Mouse (Mus musculus) MEL (cell line): Measurements from ENCODE around the gene P2ry6. TPM values are rescaled to one million over a fixed set of nuclear protein-coding genes. Genes with fewer than 3 reads are reported as not detected.

Experiments
- DNase-seq: peaks from one replicate; pipeline ENCODE4 v3.0.0; 2011; ENCODE audit warnings: low read depth, low spot score
- H3K27ac ChIP-seq: 2 replicates; pipeline ENCODE4 v1.5.1; 2012; ENCODE audit warnings: low read depth, mild to moderate bottlenecking, control low read depth, low read length, moderate library complexity; ENCODE audit not compliant: control insufficient read depth
- H3K27me3 ChIP-seq, 2 experiments: fragments of 150-350 bp in 1 of 2; sonication (generic) in 1 of 2; 2 replicates each; pipeline ENCODE4 v1.6.1; 2012; ENCODE audit warnings: low read length in 2 of 2, mild to moderate bottlenecking in 2 of 2, improper control_type of control experiment in 1 of 2, moderate library complexity in 1 of 2; ENCODE audit not compliant: insufficient read depth in 2 of 2, control insufficient read depth in 1 of 2
- H3K36me3 ChIP-seq, 2 experiments: 2 replicates each; pipeline ENCODE4 v1.6.1; 2012 to 2014; ENCODE audit warnings: low read length in 2 of 2, improper control_type of control experiment in 1 of 2, inconsistent platforms in 1 of 2, mild to moderate bottlenecking in 1 of 2; ENCODE audit not compliant: insufficient read depth in 2 of 2, control insufficient read depth in 1 of 2
- H3K4me1 ChIP-seq, 2 experiments: fragments of 150-350 bp in 1 of 2; sonication (generic) in 1 of 2; 2 replicates each; pipeline ENCODE4 v1.6.1; 2012; ENCODE audit warnings: low read length in 2 of 2, improper control_type of control experiment in 1 of 2, mild to moderate bottlenecking in 1 of 2; ENCODE audit not compliant: insufficient read depth in 2 of 2, control insufficient read depth in 1 of 2
- H3K4me3 ChIP-seq, 2 experiments: fragments of 150-350 bp in 1 of 2; sonication (generic) in 1 of 2; 2 replicates each; pipeline ENCODE4 v1.5.1; 2012; ENCODE audit warnings: low read depth in 2 of 2, low read length in 2 of 2, mild to moderate bottlenecking in 2 of 2, moderate library complexity in 2 of 2, control low read depth in 1 of 2, improper control_type of control experiment in 1 of 2; ENCODE audit not compliant: control insufficient read depth in 1 of 2, insufficient read depth in 1 of 2
- H3K79me2 ChIP-seq: 2 replicates; pipeline ENCODE4 v1.6.1; 2012; ENCODE audit warnings: mild to moderate bottlenecking, low read length, moderate library complexity; ENCODE audit not compliant: control insufficient read depth, poor library complexity, insufficient read depth
- H3K9ac ChIP-seq: 2 replicates; pipeline ENCODE4 v1.6.1; 2012; ENCODE audit warnings: low read depth, mild to moderate bottlenecking, control low read depth, low read length, moderate library complexity; ENCODE audit not compliant: control insufficient read depth, poor library complexity, severe bottlenecking
- H3K9me3 ChIP-seq: fragments of 150-350 bp; sonication (generic); replicated peaks from 2 replicates; pipeline ENCODE4 v1.6.1; 2012; ENCODE audit warnings: mild to moderate bottlenecking, low read length, improper control_type of control experiment, moderate library complexity; ENCODE audit not compliant: insufficient read depth
- CTCF ChIP-seq, 3 experiments: IDR thresholded peaks in 2 of 3; conservative IDR thresholded peaks in 1 of 3; 2 replicates each; pipeline ENCODE4 v1.5.1; 2011 to 2012; ENCODE audit warnings: low read length in 3 of 3, low read depth in 2 of 3, mild to moderate bottlenecking in 2 of 3, improper control_type of control experiment in 1 of 3, inconsistent platforms in 1 of 3, mixed read lengths in 1 of 3, moderate library complexity in 1 of 3; ENCODE audit not compliant: control insufficient read depth in 1 of 3, insufficient read depth in 1 of 3, poor library complexity in 1 of 3, severe bottlenecking in 1 of 3
- ELF1 ChIP-seq: IDR thresholded peaks from 2 replicates; pipeline ENCODE4 v1.6.1; 2014; ENCODE audit warnings: low read depth, mild to moderate bottlenecking, inconsistent platforms, low read length, improper control_type of control experiment, moderate library complexity
- EP300 ChIP-seq, 2 experiments: IDR thresholded peaks; 2 replicates each; pipeline ENCODE4 v1.6.1; 2011; ENCODE audit warnings: improper control_type of control experiment in 2 of 2, low read length in 2 of 2, low read depth in 1 of 2, mild to moderate bottlenecking in 1 of 2
- ETS1 ChIP-seq: IDR thresholded peaks from 2 replicates; pipeline ENCODE4 v1.6.1; 2012; ENCODE audit warnings: low read depth, mild to moderate bottlenecking, inconsistent platforms, low read length, improper control_type of control experiment, moderate library complexity
- GABPA ChIP-seq: IDR thresholded peaks from 2 replicates; pipeline ENCODE4 v1.6.1; 2012; ENCODE audit warnings: low read depth, mild to moderate bottlenecking, inconsistent platforms, low read length, improper control_type of control experiment, moderate library complexity
- GATA1 ChIP-seq: IDR thresholded peaks from 2 replicates; pipeline ENCODE4 v1.6.1; 2011; ENCODE audit warnings: low read depth, low read length, improper control_type of control experiment
- MAX ChIP-seq: IDR thresholded peaks from 2 replicates; pipeline ENCODE4 v1.6.1; 2011; ENCODE audit warnings: low read length, improper control_type of control experiment
- MAZ ChIP-seq: IDR thresholded peaks from 2 replicates; pipeline ENCODE4 v1.6.1; 2012; ENCODE audit warnings: low read depth, mild to moderate bottlenecking, inconsistent platforms, low read length, improper control_type of control experiment
- MEF2A ChIP-seq: IDR thresholded peaks from 2 replicates; pipeline ENCODE4 v1.6.1; 2014; ENCODE audit warnings: low read depth, mild to moderate bottlenecking, inconsistent platforms, low read length, improper control_type of control experiment; ENCODE audit not compliant: poor library complexity, insufficient replicate concordance, severe bottlenecking; ENCODE audit errors: extremely low read depth
- MXI1 ChIP-seq: IDR thresholded peaks from 2 replicates; pipeline ENCODE4 v1.6.1; 2011; ENCODE audit warnings: mild to moderate bottlenecking, low read depth, low read length, improper control_type of control experiment
- NRF1 ChIP-seq: IDR thresholded peaks from 2 replicates; pipeline ENCODE4 v1.6.1; 2014; ENCODE audit warnings: low read depth, mild to moderate bottlenecking, inconsistent platforms, low read length, improper control_type of control experiment, moderate library complexity; ENCODE audit not compliant: poor library complexity, insufficient read depth, severe bottlenecking
- POLR2AphosphoS2 ChIP-seq: IDR thresholded peaks from 2 replicates; pipeline ENCODE4 v1.6.1; 2011; ENCODE audit warnings: low read length, improper control_type of control experiment
- POLR2AphosphoS5 ChIP-seq: IDR thresholded peaks from 2 replicates; pipeline ENCODE4 v1.6.1; 2012; ENCODE audit warnings: low read depth, borderline replicate concordance, mild to moderate bottlenecking, inconsistent platforms, low read length, moderate library complexity, mixed read lengths
- RCOR1 ChIP-seq: IDR thresholded peaks from 2 replicates; pipeline ENCODE4 v1.6.1; 2012; ENCODE audit warnings: low read depth, mild to moderate bottlenecking, inconsistent platforms, low read length, improper control_type of control experiment
- SMC3 ChIP-seq: IDR thresholded peaks from 2 replicates; pipeline ENCODE4 v1.6.1; 2011; ENCODE audit warnings: low read depth, low read length, improper control_type of control experiment
- TBP ChIP-seq: IDR thresholded peaks from 2 replicates; pipeline ENCODE4 v1.8.0; 2011; ENCODE audit warnings: low read depth, low read length, improper control_type of control experiment
- TCF12 ChIP-seq: IDR thresholded peaks from 2 replicates; pipeline ENCODE4 v1.6.1; 2014; ENCODE audit warnings: low read depth, mild to moderate bottlenecking, inconsistent platforms, low read length, improper control_type of control experiment, moderate library complexity
- UBTF ChIP-seq: IDR thresholded peaks from 2 replicates; pipeline ENCODE4 v1.6.1; 2012; ENCODE audit warnings: low read depth, mild to moderate bottlenecking, inconsistent platforms, low read length, improper control_type of control experiment, moderate library complexity, borderline replicate concordance; ENCODE audit not compliant: insufficient read depth
- USF1 ChIP-seq: IDR thresholded peaks from 2 replicates; pipeline ENCODE4 v1.6.1; 2014; ENCODE audit warnings: low read depth, mild to moderate bottlenecking, inconsistent platforms, low read length, improper control_type of control experiment, moderate library complexity
- ZC3H11A ChIP-seq: IDR thresholded peaks from 2 replicates; pipeline ENCODE4 v1.6.1; 2012; ENCODE audit warnings: low read depth, mild to moderate bottlenecking, inconsistent platforms, low read length, improper control_type of control experiment
- ZKSCAN1 ChIP-seq: IDR thresholded peaks from 2 replicates; pipeline ENCODE4 v1.6.1; 2012; ENCODE audit warnings: low read depth, mild to moderate bottlenecking, inconsistent platforms, low read length, improper control_type of control experiment, moderate library complexity
- ZMIZ1 ChIP-seq: IDR thresholded peaks from 2 replicates; pipeline ENCODE4 v1.6.1; 2012; ENCODE audit warnings: low read depth, mild to moderate bottlenecking, inconsistent platforms, low read length, improper control_type of control experiment, moderate library complexity
- ZNF384 ChIP-seq: IDR thresholded peaks from 2 replicates; pipeline ENCODE4 v1.6.1; 2012; ENCODE audit warnings: low read depth, mild to moderate bottlenecking, inconsistent platforms, low read length, improper control_type of control experiment
- polyA plus RNA-seq, 2 experiments: library from polyadenylated mRNA; stranded (reverse) in 1 of 2; unstranded in 1 of 2; fragments of >175 nt in 1 of 2; fragments of >200 nt in 1 of 2; gene quantifications; 2 replicates each; pipeline versions ENCODE4 v1.2.1 to v1.2.4; 2012; ENCODE audit warnings: low replicate concordance in 2 of 2, low read depth in 1 of 2; ENCODE audit not compliant: insufficient read length in 2 of 2, insufficient read depth in 1 of 2, missing spikeins in 1 of 2
- total RNA-seq: library from RNA; depleted of rRNA; stranded (reverse); fragments of 300-350 nt; gene quantifications from 2 replicates; pipeline ENCODE4 v1.2.3, GENCODE M21; 2012

The P2ry6 gene
- total and polyA plus RNA-seq, 3 experiments: not detected

GRCm38 (mm10) chr7:100924200-100924599 is 50.2 kb downstream of the P2ry6 start:
- Histone ChIP-seq H3K79me2 (no peaks in the 10 kb centered on the region), H3K4me3 (no peak overlapping the region), H3K36me3 (no peaks in the 10 kb centered on the region), H3K27me3 (peaks cover 8 to 15% of the 10 kb centered on the region in 2 experiments), H3K27ac (no peak overlapping the region), H3K4me1 (no peaks in the 10 kb centered on the region), H3K9me3 (no peaks in the 10 kb centered on the region), H3K9ac (no peak overlapping the region)
- DNase-seq: no peak
- no peak for TF ChIP-seq UBTF
- TF ChIP-seq ZKSCAN1: no peak

GRCm38 (mm10) chr7:100922907-100923306 is 51.5 kb downstream of the P2ry6 start:
- H3K36me3 ChIP-seq: no peaks in the 10 kb centered on the region
- TF ChIP-seq GABPA (no peak), ELF1 (no peak), GATA1 (no peak), CTCF (IDR thresholded peaks at IDR 0.05 in 2 of 3, conservative IDR thresholded peaks at IDR 0.05 in 1 of 3; ENCODE audit: control insufficient read depth in 1 of 3, insufficient read depth in 1 of 3, low read depth in 2 of 3, low read length in 3 of 3, poor library complexity in 1 of 3, severe bottlenecking in 1 of 3) (no peak)
- peaks cover 8 to 9% of the 10 kb centered on the region in 2 experiments for H3K27me3 ChIP-seq
- no peaks in the 10 kb centered on the region for H3K79me2 ChIP-seq
- H3K9ac ChIP-seq: no peak overlapping the region
- no peak overlapping the region for H3K27ac ChIP-seq
- no peaks in the 10 kb centered on the region for H3K4me1 ChIP-seq
- H3K4me3 ChIP-seq: no peak overlapping the region
- no peak for DNase-seq
- H3K9me3 ChIP-seq: no peaks in the 10 kb centered on the region

- TF ChIP-seq NRF1 (no peak), MXI1 (no peak), USF1 (no peak), GATA1 (no peak), POLR2AphosphoS2 (no peak), ZC3H11A (no peak), GABPA (no peak), TBP (no peak), MAZ (no peak), RCOR1 (no peak), ZNF384 (no peak), ZMIZ1 (no peak), MAX (no peak), POLR2AphosphoS5 (no peak), EP300 (IDR thresholded peaks at IDR 0.05; ENCODE audit: low read depth in 1 of 2, low read length in 2 of 2) (no peak), ETS1 (no peak), MEF2A (no peak), TCF12 (no peak), SMC3 (no peak)
- no peak for DNase-seq
- peaks cover 0 to 1% of the 10 kb centered on the region in 2 experiments; a peak in 3 of 4 replicates for H3K27me3 ChIP-seq
- H3K79me2 ChIP-seq: no peaks in the 10 kb centered on the region
- no peaks in the 10 kb centered on the region for H3K36me3 ChIP-seq
- no peaks in the 10 kb centered on the region for H3K4me1 ChIP-seq
- no peak overlapping the region for H3K4me3 ChIP-seq
- H3K9me3 ChIP-seq: no peaks in the 10 kb centered on the region
- H3K27ac ChIP-seq: no peak overlapping the region
- no peak overlapping the region for H3K9ac ChIP-seq
Observed at GRCm38 (mm10) chr7:100921289-100921688, 53.2 kb downstream of the P2ry6 start.
